ENCODE assay signal across 21 mouse cellular contexts in genomic region chr10:18863332-18863731, GRCm38 (mm10). TPM values are rescaled to one million over a fixed set of nuclear protein-coding genes. Genes with fewer than 3 reads are reported as not detected.
DNase-seq lines count a peak whose midpoint lies in the region; ATAC-seq and TF ChIP-seq lines count a peak whose summit lies in the region.
"Had no signal": no experiment of that assay in that cellular context is flagged by ENCODE, and none has a peak within 500 bp of the region (broad histone marks: within the 10 kb centered on the region; RNA-seq: fewer than 3 reads in every experiment).

No protein-coding gene starts in this region.

- peak; percentile 85 for DNase-seq in Patski (ENCODE audit: low read depth, low spot score)
- peak; percentile 33 for DNase-seq in cerebellum, adult 9-11 months
- DNase-seq in heart, adult 8-10 months (ENCODE audit: low spot score), result peak; percentile 34
- no peak for DNase-seq in testis, postnatal 10 days (ENCODE audit: low spot score)
- DNase-seq in adrenal gland, adult 8-10 months, result no peak
- DNase-seq in neural tube, embryonic 10.5 days (ENCODE audit: extremely low spot score, low spot score), result no peak
- DNase-seq: adrenal gland, postnatal 10 days; gastrocnemius, postnatal 25 days; kidney, adult 9 months; kidney, postnatal 4 days; liver, postnatal 0 days; lung, postnatal 14 days; right cerebral cortex, adult 18-20 months; thymus, postnatal 14 days had no signal

- ATAC-seq in Patski, result peak; percentile 85
- ATAC-seq in heart, embryonic 16.5 days (replicated peaks; ENCODE audit: extremely low read depth, insufficient read depth, low FRiP score), result peak; percentile 67; the same call in 1 of the 2 replicates
- no peak for ATAC-seq in activated CD4-positive, CD25-positive, alpha-beta regulatory T cell, adult 4 months
- ATAC-seq: CD4-positive, CD25-positive, alpha-beta regulatory T cell, adult 4 months; liver, postnatal 0 days; midbrain, embryonic 16.5 days had no signal

- in situ Hi-C loops in Patski (cut with MboI; ENCODE audit: low pct_unique_long_range_greater_than_20kb), result no loop called here

- 0 out of 2 replicates have a peak, but pooled peaks cover under 1% of the 10 kb centered on the region for H3K36me3 ChIP-seq in heart, embryonic 16.5 days (ENCODE audit: control insufficient read depth, insufficient read depth)
- H3K36me3 ChIP-seq: G1E; hindbrain, embryonic 12.5 days had no signal

- H3K27me3 ChIP-seq in Patski, result no peaks in the 10 kb centered on the region
- H3K27me3 ChIP-seq in heart, embryonic 16.5 days (ENCODE audit: control insufficient read depth, insufficient read depth, low read length), result no peaks in the 10 kb centered on the region
- H3K27me3 ChIP-seq: hindbrain, embryonic 12.5 days had no signal

- CTCF ChIA-PET in Patski (lab: Charles Lee), result interaction anchor here (1.2 to 1.7 kb wide), 3 partner anchors 12 to 31 kb away, joined by 4 to 5 read pairs (median 5); no protein-coding TSS in a partner anchor

- 27% methylated on average over 4 of the region's 4 CpGs for WGBS in heart, embryonic 16.5 days

- H3K27ac ChIP-seq in heart, embryonic 16.5 days (ENCODE audit: low read length), result peak overlapping the region; percentile 88
- H3K27ac ChIP-seq: hindbrain, embryonic 12.5 days had no signal

- no peaks in the 10 kb centered on the region for H3K9me3 ChIP-seq in heart, embryonic 16.5 days (replicated peaks; ENCODE audit: control insufficient read depth, low read length)
- H3K9me3 ChIP-seq: G1E; hindbrain, embryonic 12.5 days; megakaryocyte, embryonic 14.5 days had no signal

- no peak overlapping the region for H3K4me3 ChIP-seq in heart, embryonic 16.5 days (ENCODE audit: low read length)
- H3K4me3 ChIP-seq: hindbrain, embryonic 12.5 days; megakaryocyte, embryonic 14.5 days had no signal

- no peak for TF ChIP-seq CTCF in Patski (IDR thresholded peaks at IDR 0.05)

- H3K4me1 ChIP-seq in heart, embryonic 16.5 days (ENCODE audit: control insufficient read depth, insufficient read depth, low read length), result peaks cover 24% of the 10 kb centered on the region
- H3K4me1 ChIP-seq: hindbrain, embryonic 12.5 days had no signal

- H3K4me2 ChIP-seq in heart, embryonic 16.5 days (ENCODE audit: low read depth, low read length), result no peak overlapping the region
- H3K4me2 ChIP-seq: hindbrain, embryonic 12.5 days had no signal

- POLR2A ChIA-PET in Patski (lab: Charles Lee), result no interaction called here

- H3K9ac ChIP-seq in heart, embryonic 16.5 days (ENCODE audit: low read length), result no peak overlapping the region
- H3K9ac ChIP-seq: hindbrain, embryonic 12.5 days; liver, postnatal 0 days had no signal

RNA-seq across cellular contexts. Expression of gene Perp, which starts 18.5 kb away (rescaled TPM):
- 108 TPM for polyA plus RNA-seq in Patski (2021)
- total RNA-seq in heart, adult 8-10 months (2022), result 100 to 1,000 TPM in 1 of 4 experiments, 10 to 100 TPM in 3; 89.1 to 100 (median 90.9) TPM
- 218 and 248 TPM in 2 replicates for polyA plus RNA-seq in heart, embryonic 16.5 days (2015; fragmentation: Nextera tagmentation; extraction: Ambion mirVana)
- 1 to 10 TPM in 1 of 2 experiments, under 1 TPM in 1; 0.40 to 1.2 TPM for polyA plus RNA-seq in activated CD4-positive, CD25-positive, alpha-beta regulatory T cell, adult 4 months (2017; shearing (Covaris generic))
- 1 to 10 TPM; 3.2 to 4.5 (median 3.8) TPM for total RNA-seq in adrenal gland, adult 8-10 months (2022)
- total RNA-seq: G1E had no signal
- polyA plus RNA-seq: G1E had no signal

Comparison
In these comparisons a context has a peak if more than half of its experiments do, and no peak if none do; other contexts are left out.
1. DNase-seq: peak in Patski (single experiment), cerebellum, adult 9-11 months (single experiment) and heart, adult 8-10 months (single experiment); none in testis, postnatal 10 days (single experiment), adrenal gland, adult 8-10 months (single experiment) and neural tube, embryonic 10.5 days (single experiment).
2. RNA of gene Perp, which starts 18.5 kb away (polyA plus RNA-seq): 218 to 248 TPM in heart, embryonic 16.5 days and 108 TPM in Patski (single experiment); 0.40 to 1.2 TPM in activated CD4-positive, CD25-positive, alpha-beta regulatory T cell, adult 4 months; every median in the first group is over 10 times any median in the second.